In genomic region chr6:38967288-38967687, GRCm38 (mm10) we compare ENCODE assay signal across 20 mouse cellular contexts.
DNase-seq lines count a peak whose midpoint lies in the region; ATAC-seq and TF ChIP-seq lines count a peak whose summit lies in the region.
"Had no signal": no experiment of that assay in that cellular context is flagged by ENCODE, and none has a peak within 500 bp of the region (broad histone marks: within the 10 kb centered on the region; RNA-seq: fewer than 3 reads in every experiment).

No protein-coding gene starts in this region.

- no peaks in the 10 kb centered on the region for H3K36me3 ChIP-seq in liver, embryonic 13.5 days
- no peaks in the 10 kb centered on the region for H3K36me3 ChIP-seq in liver, embryonic 11.5 days (ENCODE audit: control insufficient read depth, insufficient read depth, low read length)
- no peaks in the 10 kb centered on the region for H3K36me3 ChIP-seq in intestine, embryonic 16.5 days (ENCODE audit: control insufficient read depth, insufficient read depth, low read length)
- no peaks in the 10 kb centered on the region for H3K36me3 ChIP-seq in liver, embryonic 15.5 days (replicated peaks)
- H3K36me3 ChIP-seq in stomach, postnatal 0 days (ENCODE audit: control insufficient read depth, insufficient read depth, low read length) = no peaks in the 10 kb centered on the region
- H3K36me3 ChIP-seq: embryonic facial prominence, embryonic 12.5 days; heart, embryonic 12.5 days; hindbrain, embryonic 10.5 days had no signal

- DNase-seq in liver, embryonic 13.5 days = no peak
- no peak for DNase-seq in liver, embryonic 11.5 days (ENCODE audit: low spot score)
- DNase-seq in stomach, postnatal 0 days (ENCODE audit: low spot score) = no peak
- no peak for DNase-seq in ovary, postnatal 14 days (ENCODE audit: low spot score)
- no peak for DNase-seq in lung, postnatal 25 days (ENCODE audit: low spot score)
- DNase-seq: adrenal gland, adult 8-10 months; adrenal gland, postnatal 36 days; cerebellum, adult 11 months; cerebellum, adult 8-10 months; cerebellum, postnatal 14 days; embryo, embryonic 11 days; gastrocnemius, postnatal 14 days; heart, adult 2 months had no signal

- peaks cover 67% of the 10 kb centered on the region for H3K4me1 ChIP-seq in liver, embryonic 13.5 days (replicated peaks)
- peaks cover 18% of the 10 kb centered on the region for H3K4me1 ChIP-seq in liver, embryonic 11.5 days (replicated peaks; ENCODE audit: control insufficient read depth, insufficient read depth, low read length)
- H3K4me1 ChIP-seq in intestine, embryonic 16.5 days (ENCODE audit: control insufficient read depth, insufficient read depth, low read length) = 0 out of 2 replicates have a peak, but pooled peaks cover 4% of the 10 kb centered on the region
- peaks cover 39% of the 10 kb centered on the region for H3K4me1 ChIP-seq in liver, embryonic 15.5 days (replicated peaks)
- no peaks in the 10 kb centered on the region for H3K4me1 ChIP-seq in stomach, postnatal 0 days (replicated peaks; ENCODE audit: control insufficient read depth, insufficient read depth)
- H3K4me1 ChIP-seq: embryonic facial prominence, embryonic 12.5 days; heart, embryonic 12.5 days; hindbrain, embryonic 10.5 days had no signal

- no peak overlapping the region for H3K9ac ChIP-seq in liver, embryonic 13.5 days
- H3K9ac ChIP-seq in liver, embryonic 11.5 days (ENCODE audit: low read depth, low read length) = no peak overlapping the region
- no peak overlapping the region for H3K9ac ChIP-seq in intestine, embryonic 16.5 days (ENCODE audit: low read depth, low read length)
- no peak overlapping the region for H3K9ac ChIP-seq in liver, embryonic 15.5 days
- H3K9ac ChIP-seq in stomach, postnatal 0 days (ENCODE audit: low read length) = no peak overlapping the region
- H3K9ac ChIP-seq: embryonic facial prominence, embryonic 12.5 days; heart, embryonic 12.5 days; hindbrain, embryonic 14.5 days had no signal

- no peak for ATAC-seq in liver, embryonic 13.5 days (ENCODE audit: low read depth)
- ATAC-seq in liver, embryonic 11.5 days (replicated peaks; ENCODE audit: low FRiP score) = no peak
- peak; percentile 60 for ATAC-seq in intestine, embryonic 16.5 days
- ATAC-seq in liver, embryonic 15.5 days (ENCODE audit: insufficient read depth) = no peak
- no peak for ATAC-seq in stomach, postnatal 0 days (ENCODE audit: low FRiP score, low TSS enrichment)
- ATAC-seq: forebrain, embryonic 16.5 days had no signal

- no peaks in the 10 kb centered on the region for H3K9me3 ChIP-seq in liver, embryonic 13.5 days (replicated peaks)
- no peaks in the 10 kb centered on the region for H3K9me3 ChIP-seq in liver, embryonic 11.5 days (ENCODE audit: control insufficient read depth, low read length)
- H3K9me3 ChIP-seq in intestine, embryonic 16.5 days (ENCODE audit: control insufficient read depth, low read length) = no peaks in the 10 kb centered on the region
- no peaks in the 10 kb centered on the region for H3K9me3 ChIP-seq in liver, embryonic 15.5 days (replicated peaks)
- no peaks in the 10 kb centered on the region for H3K9me3 ChIP-seq in stomach, postnatal 0 days (ENCODE audit: control insufficient read depth, low read length)
- H3K9me3 ChIP-seq: embryonic facial prominence, embryonic 12.5 days; heart, embryonic 12.5 days; hindbrain, embryonic 10.5 days had no signal

- H3K27me3 ChIP-seq in liver, embryonic 13.5 days = peaks cover 4% of the 10 kb centered on the region; the same call in 1 of the 2 replicates
- no peaks in the 10 kb centered on the region for H3K27me3 ChIP-seq in liver, embryonic 11.5 days (replicated peaks; ENCODE audit: control insufficient read depth, insufficient read depth, low read length)
- H3K27me3 ChIP-seq in intestine, embryonic 16.5 days (replicated peaks; ENCODE audit: control insufficient read depth, insufficient read depth, low read length) = no peaks in the 10 kb centered on the region
- H3K27me3 ChIP-seq in liver, embryonic 15.5 days = no peaks in the 10 kb centered on the region
- H3K27me3 ChIP-seq in stomach, postnatal 0 days (ENCODE audit: control insufficient read depth, insufficient read depth, low read length) = no peaks in the 10 kb centered on the region
- H3K27me3 ChIP-seq: embryonic facial prominence, embryonic 12.5 days; heart, embryonic 12.5 days had no signal

- TF ChIP-seq EP300 in stomach, postnatal 0 days (optimal IDR thresholded peaks at IDR 0.05) = no peak

- no peak overlapping the region for H3K4me3 ChIP-seq in liver, embryonic 13.5 days (replicated peaks)
- no peak overlapping the region for H3K4me3 ChIP-seq in liver, embryonic 11.5 days (ENCODE audit: low read depth, low read length)
- H3K4me3 ChIP-seq in intestine, embryonic 16.5 days (ENCODE audit: low read length) = no peak overlapping the region
- H3K4me3 ChIP-seq in liver, embryonic 15.5 days (replicated peaks) = no peak overlapping the region
- no peak overlapping the region for H3K4me3 ChIP-seq in stomach, postnatal 0 days (ENCODE audit: low read depth, low read length)
- H3K4me3 ChIP-seq: embryonic facial prominence, embryonic 12.5 days; heart, adult 2 months; heart, embryonic 12.5 days; hindbrain, embryonic 10.5 days had no signal

- TF ChIP-seq CTCF in stomach, postnatal 0 days (IDR thresholded peaks at IDR 0.05; ENCODE audit: low read depth) = no peak

- H3K27ac ChIP-seq in liver, embryonic 13.5 days = peak overlapping the region; percentile 76
- H3K27ac ChIP-seq in liver, embryonic 11.5 days (ENCODE audit: low read depth, low read length) = no peak overlapping the region
- H3K27ac ChIP-seq in intestine, embryonic 16.5 days (ENCODE audit: low read length) = no peak overlapping the region
- peak overlapping the region; percentile 64 for H3K27ac ChIP-seq in liver, embryonic 15.5 days (replicated peaks)
- 0 out of 2 replicates have a peak overlapping the region, but pooled peaks have one; percentile 18 for H3K27ac ChIP-seq in stomach, postnatal 0 days (replicated peaks)
- H3K27ac ChIP-seq: embryonic facial prominence, embryonic 12.5 days; heart, adult 2 months; hindbrain, embryonic 10.5 days; hindbrain, embryonic 14.5 days had no signal

- H3K4me2 ChIP-seq in liver, embryonic 13.5 days = peak overlapping the region; percentile 29
- H3K4me2 ChIP-seq in liver, embryonic 11.5 days = no peak overlapping the region
- no peak overlapping the region for H3K4me2 ChIP-seq in intestine, embryonic 16.5 days (ENCODE audit: low read depth, low read length)
- peak overlapping the region; percentile 29 for H3K4me2 ChIP-seq in liver, embryonic 15.5 days
- no peak overlapping the region for H3K4me2 ChIP-seq in stomach, postnatal 0 days (replicated peaks; ENCODE audit: low read depth)
- H3K4me2 ChIP-seq: embryonic facial prominence, embryonic 12.5 days; heart, embryonic 12.5 days; hindbrain, embryonic 14.5 days had no signal

- WGBS in liver, embryonic 13.5 days (ENCODE audit: insufficient replicate concordance) = 46% methylated on average over 6 of the region's 6 CpGs
- 62% methylated on average over 6 of the region's 6 CpGs for WGBS in liver, embryonic 11.5 days
- WGBS in intestine, embryonic 16.5 days = 61% methylated on average over 6 of the region's 6 CpGs
- 54% methylated on average over 6 of the region's 6 CpGs for WGBS in liver, embryonic 15.5 days (ENCODE audit: insufficient replicate concordance)
- 73% methylated on average over 6 of the region's 6 CpGs for WGBS in stomach, postnatal 0 days

Comparison
In these comparisons a context has a peak if more than half of its experiments do, and no peak if none do; other contexts are left out.
1. H3K27ac ChIP-seq: peak in liver, embryonic 13.5 days (single experiment), liver, embryonic 15.5 days (single experiment) and stomach, postnatal 0 days (single experiment); none in liver, embryonic 11.5 days (single experiment) and intestine, embryonic 16.5 days (single experiment).
2. H3K4me2 ChIP-seq: peak in liver, embryonic 13.5 days (single experiment) and liver, embryonic 15.5 days (single experiment); none in liver, embryonic 11.5 days (single experiment), intestine, embryonic 16.5 days (single experiment) and stomach, postnatal 0 days (single experiment).